Mouse (Mus musculus) liver, adult 2 months (tissue): ENCODE results near the gene Ctsd.

ENCODE experiments used
- CTCF ChIP-seq: fragments of 200-500 bp; IDR thresholded peaks from 2 replicates; pipeline ENCODE4 v1.5.1; 2011; ENCODE audit warnings: low read depth, low read length, control low read depth
- POLR2A ChIP-seq: fragments of 200-500 bp; IDR thresholded peaks from 2 replicates; pipeline ENCODE4 v1.6.1; 2011; ENCODE audit warnings: low read length, control low read depth; ENCODE audit not compliant: insufficient read depth; ENCODE audit errors: extremely low read depth

DNA sequence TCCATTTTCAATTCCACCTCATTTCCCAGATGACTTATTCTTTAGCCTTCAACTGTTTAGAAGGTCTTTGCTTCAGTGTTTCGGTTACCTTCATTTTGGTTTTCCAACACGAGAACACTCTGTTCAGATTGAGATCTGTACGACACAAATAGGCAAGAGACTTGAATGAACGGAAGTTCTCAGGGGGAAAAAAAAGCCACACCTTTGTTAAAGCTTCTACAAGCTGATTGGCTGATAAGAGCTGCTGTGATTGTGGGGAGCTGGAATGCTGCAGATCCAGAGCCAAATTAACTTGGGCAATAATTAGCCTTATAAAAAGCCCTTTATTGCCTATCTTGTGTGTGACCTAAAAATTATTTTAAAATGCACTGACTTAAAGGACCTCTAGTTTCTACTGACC is 27.5 kb upstream of the Ctsd start:
- TF ChIP-seq POLR2A (no peak), CTCF (no peak)
